Mouse (Mus musculus): ENCODE results near the gene Nat8f5. TPM values are rescaled to one million over a fixed set of nuclear protein-coding genes. Genes with fewer than 3 reads are reported as not detected.
"Not testable (repeated sequence)": the region's sequence is repeated elsewhere in the genome, so short reads cannot be mapped to it uniquely, and the experiment has no call there.

The Nat8f5 gene
- polyA plus RNA-seq, 1 experiment = 32.2 TPM

GRCm38 (mm10) chr6:85803180-85803579 lies 17.6 kb downstream of the Nat8f5 start:
- H3K27me3 ChIP-seq (replicated peaks; ENCODE audit: control insufficient read depth, insufficient read depth, low read length); H3K4me3 ChIP-seq (ENCODE audit: insufficient read depth, low read depth, low read length); H3K4me1 ChIP-seq (ENCODE audit: control insufficient read depth, insufficient read depth, low read length); H3K36me3 ChIP-seq (ENCODE audit: control insufficient read depth, insufficient read depth, low read length): not testable (repeated sequence)
- WGBS = 33% methylated on average over 5 of the region's 5 CpGs
- DNase-seq = peak; percentile 89
- H3K27ac ChIP-seq (ENCODE audit: insufficient read depth, low read depth, low read length) = peak overlapping the region; percentile 20; the same call in 1 of the 2 replicates

Other genes starting within 250 kb of the Nat8f5 start
- 0.63 and 0.68 TPM in 2 replicates for gene Alms1, start 233.4 kb downstream of the Nat8f5 start, polyA plus RNA-seq (2012; rRNA removed)
- 228 and 241 TPM in 2 replicates for gene Nat8f7, start 107.8 kb downstream of the Nat8f5 start, polyA plus RNA-seq (2012; rRNA removed)
- gene Nat8f3, start 55.2 kb downstream of the Nat8f5 start, polyA plus RNA-seq (2012; rRNA removed) = 43.5 and 54.4 TPM in 2 replicates
- gene Nat8f6, start within 50 bp of the Nat8f5 start, polyA plus RNA-seq (2012; rRNA removed) = 214 and 260 TPM in 2 replicates
- gene Nat8, start 11.1 kb upstream of the Nat8f5 start, polyA plus RNA-seq (2012; rRNA removed) = 235 and 248 TPM in 2 replicates
- 4.8 and 5.7 TPM in 2 replicates for gene Nat8f2, start 48.2 kb upstream of the Nat8f5 start, polyA plus RNA-seq (2012; rRNA removed)
- 5.2 and 5.7 TPM in 2 replicates for gene Nat8f4, start 83.9 kb upstream of the Nat8f5 start, polyA plus RNA-seq (2012; rRNA removed)
- 140 and 151 TPM in 2 replicates for gene Tprkb, start 90.9 kb upstream of the Nat8f5 start, polyA plus RNA-seq (2012; rRNA removed)
- 858 and 975 TPM in 2 replicates for gene Nat8f1, start 94.7 kb upstream of the Nat8f5 start, polyA plus RNA-seq (2012; rRNA removed)
- 35.0 and 36.6 TPM in 2 replicates for gene Dusp11, start 140.7 kb upstream of the Nat8f5 start, polyA plus RNA-seq (2012; rRNA removed)
- not detected in 2 replicates for gene Figla, start 195.2 kb upstream of the Nat8f5 start, polyA plus RNA-seq (2012; rRNA removed)
- gene Add2, start 207.7 kb upstream of the Nat8f5 start, polyA plus RNA-seq (2012; rRNA removed) = 1.1 and 1.5 TPM in 2 replicates

Data from kidney, adult 2 months (tissue).